ENCODE assay signal across 8 mouse cellular contexts in genomic region chr14:57745291-57745969, GRCm38 (mm10). TPM values are rescaled to one million over a fixed set of nuclear protein-coding genes. Genes with fewer than 3 reads are reported as not detected.
DNase-seq lines count a peak whose midpoint lies in the region; ATAC-seq and TF ChIP-seq lines count a peak whose summit lies in the region.

No protein-coding gene starts in this region.

- no peak for TF ChIP-seq POLR2A in heart, adult 2 months (IDR thresholded peaks at IDR 0.05; ENCODE audit: insufficient read depth, low read depth, low read length)

- H3K27me3 ChIP-seq in heart, adult 2 months (ENCODE audit: control insufficient read depth, insufficient read depth, low read length): no peaks in the 10 kb centered on the region
- H3K27me3 ChIP-seq in liver, embryonic 16.5 days (ENCODE audit: control insufficient read depth, insufficient read depth, low read depth, low read length): peaks cover 15% of the 10 kb centered on the region
- H3K27me3 ChIP-seq in neural tube, embryonic 11.5 days (ENCODE audit: control insufficient read depth, insufficient read depth, low read length): no peaks in the 10 kb centered on the region

- peak overlapping the region; percentile 79 for H3K9ac ChIP-seq in heart, adult 2 months (ENCODE audit: low read depth, low read length)
- H3K9ac ChIP-seq in liver, embryonic 16.5 days (ENCODE audit: low read depth, low read length): peak overlapping the region; percentile 86
- peak overlapping the region; percentile 95 for H3K9ac ChIP-seq in neural tube, embryonic 11.5 days (ENCODE audit: low read length)

- intact Hi-C loops in heart, adult 2 months (cut with DNase I): loop anchor here (2.0 to 5.0 kb wide), 3 partner anchors 15 to 323 kb away; partner anchors contain the start of gene Ift88

- H3K4me2 ChIP-seq in liver, embryonic 16.5 days (ENCODE audit: low read depth, low read length): peak overlapping the region; percentile 89
- H3K4me2 ChIP-seq in neural tube, embryonic 11.5 days (ENCODE audit: low read depth): peak overlapping the region; percentile 63

- H3K79me2 ChIP-seq in heart, adult 2 months (replicated peaks; ENCODE audit: control insufficient read depth, insufficient read depth, low read length): peaks cover 12% of the 10 kb centered on the region

- DNase-seq in thymus, adult 18-20 months: peak; percentile 12 to 20
- DNase-seq in thymus, postnatal 0 days (ENCODE audit: low spot score): no peak
- DNase-seq in embryo, embryonic 9.5 days (ENCODE audit: extremely low spot score): peak; percentile 48
- peak; percentile 81 to 83 for DNase-seq in heart, adult 2 months
- DNase-seq in kidney, adult 11 months: peak; percentile 56
- DNase-seq in neural tube, embryonic 11.5 days (ENCODE audit: low spot score): peak; percentile 47
- DNase-seq in thymus, postnatal 10 days (ENCODE audit: low spot score in 2 of 2): peak; percentile 13 to 36

- peak; percentile 63 for ATAC-seq in liver, embryonic 16.5 days (ENCODE audit: low read depth)
- ATAC-seq in neural tube, embryonic 11.5 days (ENCODE audit: insufficient read depth, low FRiP score, low TSS enrichment): peak; percentile 75

- under 1% methylated on average over 87 of the region's 103 CpGs for WGBS in heart, adult 2 months
- under 1% methylated on average over 96 of the region's 103 CpGs for WGBS in liver, embryonic 16.5 days (ENCODE audit: insufficient replicate concordance)
- under 1% methylated on average over 69 of the region's 103 CpGs for WGBS in neural tube, embryonic 11.5 days

- peak overlapping the region; percentile 77 for H3K4me3 ChIP-seq in heart, adult 2 months
- H3K4me3 ChIP-seq in liver, embryonic 16.5 days (ENCODE audit: low read depth, low read length): peak overlapping the region; percentile 83
- peak overlapping the region; percentile 94 for H3K4me3 ChIP-seq in neural tube, embryonic 11.5 days (ENCODE audit: low read depth, low read length)

- H3K4me1 ChIP-seq in heart, adult 2 months (ENCODE audit: control insufficient read depth, insufficient read depth, low read length): peaks cover 18% of the 10 kb centered on the region
- H3K4me1 ChIP-seq in liver, embryonic 16.5 days (ENCODE audit: control insufficient read depth, low read depth, low read length): peaks cover 36% of the 10 kb centered on the region
- no peaks in the 10 kb centered on the region; the same call in 1 of the 2 replicates for H3K4me1 ChIP-seq in neural tube, embryonic 11.5 days (ENCODE audit: control insufficient read depth, insufficient read depth, low read length)

- no peak for TF ChIP-seq EP300 in heart, adult 2 months (IDR thresholded peaks at IDR 0.05; ENCODE audit: insufficient read depth, low read depth, low read length)

- H3K27ac ChIP-seq in heart, adult 2 months: peak overlapping the region; percentile 93
- H3K27ac ChIP-seq in liver, embryonic 16.5 days (ENCODE audit: low read length): peak overlapping the region; percentile 85
- peak overlapping the region; percentile 80 for H3K27ac ChIP-seq in neural tube, embryonic 11.5 days (ENCODE audit: low read depth, low read length)

- H3K9me3 ChIP-seq in liver, embryonic 16.5 days (replicated peaks; ENCODE audit: control insufficient read depth, low read length): no peaks in the 10 kb centered on the region
- no peaks in the 10 kb centered on the region for H3K9me3 ChIP-seq in neural tube, embryonic 11.5 days (ENCODE audit: control insufficient read depth, low read length)

- H3K36me3 ChIP-seq in heart, adult 2 months (ENCODE audit: control insufficient read depth, insufficient read depth, low read length): peaks cover 12% of the 10 kb centered on the region
- no peaks in the 10 kb centered on the region for H3K36me3 ChIP-seq in liver, embryonic 16.5 days (ENCODE audit: control insufficient read depth, insufficient read depth)
- H3K36me3 ChIP-seq in neural tube, embryonic 11.5 days (ENCODE audit: control insufficient read depth, insufficient read depth, low read length): no peaks in the 10 kb centered on the region

- TF ChIP-seq CTCF in heart, adult 2 months (IDR thresholded peaks at IDR 0.05): no peak

RNA-seq across cellular contexts. Expression of gene Gm49361, which starts 0.5 kb away (rescaled TPM):
- not detected in 2 replicates for polyA plus RNA-seq in thymus, postnatal 0 days (2015; fragmentation: Nextera tagmentation; extraction: Ambion mirVana)
- total RNA-seq in heart, adult 2 months (2021): 1 to 10 TPM; 1.9 to 2.2 TPM
- polyA plus RNA-seq in heart, adult 2 months (2012; rRNA removed): not detected in 2 replicates
- not detected in 2 replicates for polyA plus RNA-seq in liver, embryonic 16.5 days (2015; fragmentation: Nextera tagmentation; extraction: Ambion mirVana)
- polyA plus RNA-seq in neural tube, embryonic 11.5 days (2014; fragmentation: Nextera tagmentation; extraction: Ambion mirVana): not detected in 2 replicates

RNA-seq across cellular contexts. Expression of gene Lats2, which starts 12.8 kb away (rescaled TPM):
- 4.7 and 4.9 TPM in 2 replicates for polyA plus RNA-seq in thymus, postnatal 0 days (2015; fragmentation: Nextera tagmentation; extraction: Ambion mirVana)
- total RNA-seq in heart, adult 2 months (2021): 10 to 100 TPM; 30.1 to 31.2 TPM
- 18.6 and 22.8 TPM in 2 replicates for polyA plus RNA-seq in heart, adult 2 months (2012; rRNA removed)
- 5.2 and 6.1 TPM in 2 replicates for polyA plus RNA-seq in liver, embryonic 16.5 days (2015; fragmentation: Nextera tagmentation; extraction: Ambion mirVana)
- 17.5 and 18.0 TPM in 2 replicates for polyA plus RNA-seq in neural tube, embryonic 11.5 days (2014; fragmentation: Nextera tagmentation; extraction: Ambion mirVana)

RNA-seq across cellular contexts. Expression of gene Sap18, which starts 52.5 kb away (rescaled TPM):
- 18.5 and 18.7 TPM in 2 replicates for polyA plus RNA-seq in thymus, postnatal 0 days (2015; fragmentation: Nextera tagmentation; extraction: Ambion mirVana)
- 10 to 100 TPM; 74.8 to 80.2 TPM for total RNA-seq in heart, adult 2 months (2021)
- polyA plus RNA-seq in heart, adult 2 months (2012; rRNA removed): 4.0 and 5.6 TPM in 2 replicates
- polyA plus RNA-seq in liver, embryonic 16.5 days (2015; fragmentation: Nextera tagmentation; extraction: Ambion mirVana): 8.2 and 10.1 TPM in 2 replicates
- 24.1 and 35.0 TPM in 2 replicates for polyA plus RNA-seq in neural tube, embryonic 11.5 days (2014; fragmentation: Nextera tagmentation; extraction: Ambion mirVana)
